Mouse (Mus musculus) ES-E14 (cell line): ENCODE measurements around the gene Rpn1.

Experiments used
- CHD2 ChIP-seq: IDR thresholded peaks from 2 replicates; pipeline ENCODE4 v1.6.1; 2014; ENCODE audit warnings: mild to moderate bottlenecking, low read depth, low read length, inconsistent platforms
- HCFC1 ChIP-seq: IDR thresholded peaks from 2 replicates; pipeline ENCODE4 v1.6.1; 2012; ENCODE audit warnings: low read length, inconsistent platforms, borderline replicate concordance; ENCODE audit not compliant: insufficient read depth
- MAFK ChIP-seq: IDR thresholded peaks from 2 replicates; pipeline ENCODE4 v1.6.1; 2014; ENCODE audit warnings: mild to moderate bottlenecking, low read depth, low read length, inconsistent platforms; ENCODE audit not compliant: insufficient read depth
- ZC3H11A ChIP-seq: IDR thresholded peaks from 2 replicates; pipeline ENCODE4 v1.6.1; 2012; ENCODE audit warnings: low read depth, mild to moderate bottlenecking, inconsistent platforms, low read length, borderline replicate concordance
- ZNF384 ChIP-seq: IDR thresholded peaks from 2 replicates; pipeline ENCODE4 v1.6.1; 2012; ENCODE audit warnings: low read depth, low read length, inconsistent platforms

- TF ChIP-seq HCFC1, result no peak
- TF ChIP-seq ZNF384, result no peak
- no peak for TF ChIP-seq CHD2
- no peak for TF ChIP-seq ZC3H11A
- no peak for TF ChIP-seq MAFK
These were observed 11.1 kb downstream of the Rpn1 start for GRCm38 (mm10) chr6:88095377-88095776.
